Mouse (Mus musculus) CH12.LX (cell line): ENCODE measurements around the gene Nmral1. TPM values are rescaled to one million over a fixed set of nuclear protein-coding genes. Genes with fewer than 3 reads are reported as not detected.
A peak's percentile ranks its signal among the peaks of the same experiment; 100 is the strongest.

Source experiments
- DNase-seq: peaks from one replicate; pipeline ENCODE4 v3.0.0-alpha.2; 2013; ENCODE audit errors: extremely low read depth
- H3K27ac ChIP-seq: 2 replicates; pipeline ENCODE4 v1.5.1; 2012; ENCODE audit warnings: low read depth, mild to moderate bottlenecking, control low read depth, moderate library complexity; ENCODE audit not compliant: insufficient read depth
- H3K27me3 ChIP-seq: replicated peaks from 2 replicates; pipeline ENCODE3; 2012; ENCODE audit warnings: inconsistent platforms
- H3K36me3 ChIP-seq, 2 experiments: replicated peaks in 1 of 2; 2 replicates each; pipeline versions ENCODE3 to v1.6.1; 2012; ENCODE audit warnings: inconsistent platforms in 1 of 2, low read length in 1 of 2, mild to moderate bottlenecking in 1 of 2, mixed read lengths in 1 of 2, moderate library complexity in 1 of 2; ENCODE audit not compliant: control insufficient read depth in 1 of 2, insufficient read depth in 1 of 2
- H3K4me1 ChIP-seq, 2 experiments: 2 replicates each; pipeline ENCODE4 v1.6.1; 2012; ENCODE audit warnings: inconsistent platforms in 1 of 2, moderate library complexity in 1 of 2; ENCODE audit not compliant: insufficient read depth in 2 of 2, control insufficient read depth in 1 of 2
- H3K4me2 ChIP-seq: 2 replicates; pipeline ENCODE4 v1.6.1; 2012; ENCODE audit warnings: low read depth, mild to moderate bottlenecking, control low read depth; ENCODE audit not compliant: poor library complexity, insufficient read depth, severe bottlenecking
- H3K4me3 ChIP-seq, 3 experiments: fragments of 150-350 bp in 1 of 3; sonication (generic) in 1 of 3; replicated peaks in 1 of 3; 2 replicates each; pipeline versions ENCODE3 to v1.5.1; 2011 to 2012; ENCODE audit warnings: low read depth in 2 of 3, low read length in 2 of 3, mild to moderate bottlenecking in 2 of 3, moderate library complexity in 2 of 3, control low read depth in 1 of 3, improper control_type of control experiment in 1 of 3, inconsistent platforms in 1 of 3, mixed read lengths in 1 of 3; ENCODE audit not compliant: poor library complexity in 1 of 3
- H3K79me2 ChIP-seq: replicated peaks from 2 replicates; pipeline ENCODE4 v1.6.1; 2012; ENCODE audit warnings: mild to moderate bottlenecking, moderate library complexity; ENCODE audit not compliant: control insufficient read depth, poor library complexity, insufficient read depth, severe bottlenecking; ENCODE audit errors: extremely low read depth
- H3K9ac ChIP-seq: 2 replicates; pipeline ENCODE4 v1.6.1; 2012; ENCODE audit warnings: low read depth, mild to moderate bottlenecking, control low read depth, moderate library complexity; ENCODE audit not compliant: insufficient read depth
- H3K9me3 ChIP-seq: replicated peaks from 2 replicates; pipeline ENCODE3; 2012; ENCODE audit warnings: low read length, inconsistent platforms, mixed read lengths
- BHLHE40 ChIP-seq: IDR thresholded peaks from 2 replicates; pipeline ENCODE4 v1.6.1; 2011; ENCODE audit warnings: mild to moderate bottlenecking, low read depth, low read length, improper control_type of control experiment
- CHD1 ChIP-seq: IDR thresholded peaks from 2 replicates; pipeline ENCODE4 v1.6.1; 2012; ENCODE audit warnings: low read depth, low read length, improper control_type of control experiment, inconsistent platforms
- CTCF ChIP-seq, 2 experiments: IDR thresholded peaks in 1 of 2; conservative IDR thresholded peaks in 1 of 2; 2 replicates each; pipeline ENCODE4 v1.5.1; 2011 to 2012; ENCODE audit warnings: low read depth in 2 of 2, low read length in 2 of 2, improper control_type of control experiment in 1 of 2, inconsistent platforms in 1 of 2, mild to moderate bottlenecking in 1 of 2, moderate library complexity in 1 of 2
- E2F4 ChIP-seq: IDR thresholded peaks from 2 replicates; pipeline ENCODE4 v1.6.1; 2011; ENCODE audit warnings: low read depth, low read length, improper control_type of control experiment; ENCODE audit not compliant: insufficient replicate concordance
- ELF1 ChIP-seq: IDR thresholded peaks from 2 replicates; pipeline ENCODE4 v1.6.1; 2014; ENCODE audit warnings: low read depth, mild to moderate bottlenecking, inconsistent platforms, low read length, improper control_type of control experiment
- EP300 ChIP-seq: IDR thresholded peaks from 2 replicates; pipeline ENCODE4 v1.6.1; 2011; ENCODE audit warnings: low read length, improper control_type of control experiment
- ETS1 ChIP-seq: conservative IDR thresholded peaks from 2 replicates; pipeline ENCODE4 v1.6.1; 2012; ENCODE audit warnings: low read depth, mild to moderate bottlenecking, inconsistent platforms, low read length, improper control_type of control experiment, moderate library complexity
- GABPA ChIP-seq: IDR thresholded peaks from 2 replicates; pipeline ENCODE4 v1.6.1; 2012; ENCODE audit warnings: low read depth, low read length, improper control_type of control experiment, inconsistent platforms; ENCODE audit not compliant: insufficient replicate concordance
- HCFC1 ChIP-seq: IDR thresholded peaks from 2 replicates; pipeline ENCODE4 v1.6.1; 2012; ENCODE audit warnings: low read depth, mild to moderate bottlenecking, inconsistent platforms, low read length, improper control_type of control experiment
- IRF4 ChIP-seq: IDR thresholded peaks from 2 replicates; pipeline ENCODE4 v1.6.1; 2014; ENCODE audit warnings: low read depth, mild to moderate bottlenecking, inconsistent platforms, low read length, improper control_type of control experiment
- JUN ChIP-seq: IDR thresholded peaks from 2 replicates; pipeline ENCODE4 v1.6.1; 2011; ENCODE audit warnings: low read depth, mild to moderate bottlenecking, low read length, improper control_type of control experiment, moderate library complexity; ENCODE audit not compliant: insufficient read depth
- JUND ChIP-seq: conservative IDR thresholded peaks from 2 replicates; pipeline ENCODE4 v1.6.1; 2011; ENCODE audit warnings: low read depth, low read length, improper control_type of control experiment
- KAT2A ChIP-seq: IDR thresholded peaks from 2 replicates; pipeline ENCODE4 v1.6.1; 2012; ENCODE audit warnings: low read length, improper control_type of control experiment, inconsistent platforms; ENCODE audit not compliant: insufficient replicate concordance
- MAFK ChIP-seq: IDR thresholded peaks from 2 replicates; pipeline ENCODE4 v1.6.1; 2011; ENCODE audit warnings: low read length, improper control_type of control experiment; ENCODE audit not compliant: insufficient replicate concordance
- MAX ChIP-seq: IDR thresholded peaks from 2 replicates; pipeline ENCODE4 v1.6.1; 2011; ENCODE audit warnings: low read length, improper control_type of control experiment
- MAZ ChIP-seq: IDR thresholded peaks from 2 replicates; pipeline ENCODE4 v1.6.1; 2012; ENCODE audit warnings: low read depth, mild to moderate bottlenecking, inconsistent platforms, low read length, improper control_type of control experiment, moderate library complexity
- MEF2A ChIP-seq: IDR thresholded peaks from 2 replicates; pipeline ENCODE4 v1.6.1; 2014; ENCODE audit warnings: low read depth, mild to moderate bottlenecking, inconsistent platforms, low read length, improper control_type of control experiment, borderline replicate concordance
- MXI1 ChIP-seq: IDR thresholded peaks from 2 replicates; pipeline ENCODE4 v1.6.1; 2011; ENCODE audit warnings: mild to moderate bottlenecking, low read depth, low read length, improper control_type of control experiment
- MYC ChIP-seq: IDR thresholded peaks from 2 replicates; pipeline ENCODE4 v1.6.1; 2011; ENCODE audit warnings: low read depth, mild to moderate bottlenecking, improper control_type of control experiment, low read length
- NELFE ChIP-seq: IDR thresholded peaks from 2 replicates; pipeline ENCODE4 v1.6.1; 2011; ENCODE audit warnings: low read depth, low read length, improper control_type of control experiment
- NRF1 ChIP-seq: IDR thresholded peaks from 2 replicates; pipeline ENCODE4 v1.6.1; 2014; ENCODE audit warnings: low read depth, mild to moderate bottlenecking, inconsistent platforms, low read length, improper control_type of control experiment, moderate library complexity
- PAX5 ChIP-seq: IDR thresholded peaks from 2 replicates; pipeline ENCODE4 v1.6.1; 2012; ENCODE audit warnings: low read length, inconsistent platforms, mixed read lengths
- POLR2A ChIP-seq: IDR thresholded peaks from 2 replicates; pipeline ENCODE4 v1.6.1; 2011; ENCODE audit warnings: low read depth, mild to moderate bottlenecking, improper control_type of control experiment, low read length
- POLR2AphosphoS2 ChIP-seq: IDR thresholded peaks from 2 replicates; pipeline ENCODE4 v1.6.1; 2011; ENCODE audit warnings: low read depth, low read length, improper control_type of control experiment
- RAD21 ChIP-seq: IDR thresholded peaks from 2 replicates; pipeline ENCODE4 v1.6.1; 2011; ENCODE audit warnings: low read depth, mild to moderate bottlenecking, low read length, improper control_type of control experiment, moderate library complexity
- RCOR1 ChIP-seq: conservative IDR thresholded peaks from 2 replicates; pipeline ENCODE4 v1.6.1; 2012; ENCODE audit warnings: low read depth, mild to moderate bottlenecking, inconsistent platforms, low read length, improper control_type of control experiment
- SIN3A ChIP-seq: IDR thresholded peaks from 2 replicates; pipeline ENCODE4 v1.6.1; 2012; ENCODE audit warnings: low read length, improper control_type of control experiment, inconsistent platforms
- SMC3 ChIP-seq: IDR thresholded peaks from 2 replicates; pipeline ENCODE4 v1.6.1; 2011; ENCODE audit warnings: low read depth, low read length, improper control_type of control experiment
- TBP ChIP-seq: conservative IDR thresholded peaks from 2 replicates; pipeline ENCODE4 v1.6.1; 2011; ENCODE audit warnings: low read depth, low read length, improper control_type of control experiment
- TCF12 ChIP-seq: IDR thresholded peaks from 2 replicates; pipeline ENCODE4 v1.6.1; 2014; ENCODE audit warnings: low read depth, mild to moderate bottlenecking, inconsistent platforms, low read length, improper control_type of control experiment
- UBTF ChIP-seq: IDR thresholded peaks from 2 replicates; pipeline ENCODE4 v1.6.1; 2012; ENCODE audit warnings: low read depth, mild to moderate bottlenecking, inconsistent platforms, low read length, improper control_type of control experiment, moderate library complexity
- USF1 ChIP-seq: IDR thresholded peaks from 2 replicates; pipeline ENCODE4 v1.6.1; 2014; ENCODE audit warnings: low read depth, mild to moderate bottlenecking, inconsistent platforms, low read length, improper control_type of control experiment
- USF2 ChIP-seq: conservative IDR thresholded peaks from 2 replicates; pipeline ENCODE4 v1.6.1; 2011; ENCODE audit warnings: low read depth, low read length, improper control_type of control experiment
- ZC3H11A ChIP-seq: IDR thresholded peaks from 2 replicates; pipeline ENCODE4 v1.6.1; 2012; ENCODE audit warnings: low read depth, mild to moderate bottlenecking, inconsistent platforms, low read length, improper control_type of control experiment
- ZKSCAN1 ChIP-seq: IDR thresholded peaks from 2 replicates; pipeline ENCODE4 v1.6.1; 2012; ENCODE audit warnings: low read depth, inconsistent platforms, low read length, improper control_type of control experiment, borderline replicate concordance
- ZMIZ1 ChIP-seq: IDR thresholded peaks from 2 replicates; pipeline ENCODE4 v1.6.1; 2012; ENCODE audit warnings: low read depth, mild to moderate bottlenecking, inconsistent platforms, low read length, improper control_type of control experiment
- ZNF384 ChIP-seq: IDR thresholded peaks from 2 replicates; pipeline ENCODE4 v1.6.1; 2012; ENCODE audit warnings: low read depth, low read length, improper control_type of control experiment, inconsistent platforms
- dilution Hi-C: fragments of 300-500 bp; cut with MboI; formaldehyde crosslinking; loops from 2 replicates; pipeline ENCODE4 v1.14.3; 2020; ENCODE audit warnings: low sequenced_read_pairs; ENCODE audit not compliant: extremely low pct_unique_long_range_greater_than_20kb, extremely low pct_ligation_motif_present
- in situ Hi-C: fragments of 300-500 bp; cut with MboI; formaldehyde crosslinking; loops from 3 replicates; pipeline ENCODE4 v1.14.3; 2019; ENCODE audit warnings: low sequenced_read_pairs, low pct_ligation_motif_present, low pct_unique_long_range_greater_than_20kb, mixed read lengths
- polyA plus RNA-seq: library from polyadenylated mRNA; unstranded; fragments of >175 nt; gene quantifications from 2 replicates; pipeline ENCODE4 v1.2.1, GENCODE M21; 2012; ENCODE audit warnings: low read depth; ENCODE audit not compliant: insufficient read length
- total RNA-seq, 2 experiments: library from RNA; depleted of rRNA; stranded (reverse); fragments of 300-350 nt in 1 of 2; fragments of >200 nt in 1 of 2; gene quantifications; 2 replicates each; pipeline ENCODE4 v1.2.3; 2012 to 2014

Nmral1 gene
- total and polyA plus RNA-seq, 3 experiments, result 2.4 to 20.0 (median 3.2) TPM

- TF ChIP-seq POLR2A (no peak; the same call in 1 of the 2 replicates), ELF1 (no peak), MEF2A (no peak), RCOR1 (no peak), MAFK (no peak), PAX5 (no peak), HCFC1 (no peak), IRF4 (no peak)
Observed at GRCm38 (mm10) chr16:4765852-4766251, 46.7 kb upstream of the Nmral1 start (continued).

GRCm38 (mm10) chr16:4763276-4763675 lies 44.1 kb upstream of the Nmral1 start:
- H3K27me3 ChIP-seq, result no peaks in the 10 kb centered on the region
- in situ Hi-C loops, result loop anchor here (25.0 kb wide), 1 partner anchor 99 kb away; no protein-coding TSS in a partner anchor
- DNase-seq, result peak; percentile 73
- no peaks in the 10 kb centered on the region for H3K79me2 ChIP-seq
- H3K4me2 ChIP-seq, result no peak overlapping the region
- H3K27ac ChIP-seq, result no peak overlapping the region
- H3K9ac ChIP-seq, result no peak overlapping the region
- dilution Hi-C loops, result no loop called here
- peaks cover 10 to 46% of the 10 kb centered on the region in 2 experiments for H3K4me1 ChIP-seq
- no peak overlapping the region for H3K4me3 ChIP-seq
- peaks cover 43 to 58% of the 10 kb centered on the region in 2 experiments for H3K36me3 ChIP-seq
- no peaks in the 10 kb centered on the region for H3K9me3 ChIP-seq
- TF ChIP-seq ZC3H11A (peak; percentile 54), ZMIZ1 (no peak), EP300 (no peak), NRF1 (no peak), SIN3A (peak; percentile 44; the same call in 1 of the 2 replicates), ZKSCAN1 (no peak), USF1 (no peak), CTCF (conservative IDR thresholded peaks at IDR 0.05 in 1 of 2, IDR thresholded peaks at IDR 0.05 in 1 of 2; ENCODE audit: low read depth in 2 of 2, low read length in 2 of 2) (peak; percentile 43 to 92; a peak in 2 of 4 replicates), ZNF384 (no peak), TCF12 (0 out of 2 replicates have a peak, but pooled peaks have one; percentile 37), BHLHE40 (no peak), GABPA (no peak), ELF1 (0 out of 2 replicates have a peak, but pooled peaks have one; percentile 12), NELFE (no peak), ETS1 (no peak), JUND (no peak), JUN (no peak; the same call in 1 of the 2 replicates), MAZ (peak; percentile 55; the same call in 1 of the 2 replicates), POLR2A (0 out of 2 replicates have a peak, but pooled peaks have one; percentile 19), TBP (no peak), MAFK (peak; percentile 31; the same call in 1 of the 2 replicates), RAD21 (peak; percentile 87), PAX5 (no peak), POLR2AphosphoS2 (peak; percentile 67; the same call in 1 of the 2 replicates), CHD1 (no peak), E2F4 (no peak), RCOR1 (no peak), UBTF (no peak), MYC (no peak), MXI1 (no peak), USF2 (no peak), HCFC1 (no peak; the same call in 1 of the 2 replicates), MEF2A (no peak), SMC3 (peak; percentile 93), MAX (no peak), KAT2A (no peak)
